Mouse (Mus musculus): ENCODE measurements around the gene Fndc3b. TPM values are rescaled to one million over a fixed set of nuclear protein-coding genes. Genes with fewer than 3 reads are reported as not detected.

Fndc3b gene
- total and polyA plus RNA-seq, 2 experiments from 2014 or later, result 16.4 to 57.1 TPM

DNA sequence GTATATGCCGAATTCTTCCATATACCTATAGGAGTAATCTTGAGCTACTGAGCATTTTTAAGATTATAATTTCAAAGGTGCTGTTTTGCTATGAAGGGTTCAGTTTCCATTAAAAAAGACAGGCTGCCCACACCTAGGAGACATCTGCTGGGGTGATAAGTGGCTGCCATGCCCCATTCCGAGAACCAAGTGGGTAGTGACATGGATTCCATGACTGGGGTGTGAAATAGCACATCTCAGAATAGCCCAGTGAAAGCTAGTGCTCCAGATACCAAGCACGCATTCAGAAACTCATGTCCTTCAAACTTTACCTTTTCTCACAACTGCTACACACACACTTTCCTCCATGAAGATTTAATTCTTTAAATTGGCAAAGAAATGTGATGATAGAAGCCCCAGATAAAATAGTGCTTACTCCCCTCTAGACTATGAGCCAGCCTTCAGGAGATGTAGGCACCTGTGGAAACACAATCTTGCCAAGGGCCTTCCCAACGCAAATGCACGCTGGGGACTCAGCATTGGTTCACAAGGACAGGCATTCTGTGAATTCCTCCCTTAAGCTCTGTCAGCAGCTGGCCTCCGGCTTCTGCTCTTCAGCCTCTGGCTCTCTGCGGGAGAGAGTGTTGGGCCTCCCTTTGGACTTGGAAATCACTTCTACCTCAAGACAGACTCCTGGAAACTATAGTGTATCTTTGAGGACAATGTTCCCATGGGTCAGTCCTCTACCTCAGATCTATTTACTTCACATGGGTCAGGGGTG lies 207.6 kb downstream of the Fndc3b start:
- H3K9ac ChIP-seq (replicated peaks; ENCODE audit: low read depth, low read length), result no peak overlapping the region
- ATAC-seq (ENCODE audit: insufficient read depth, low read depth), result peak; percentile 74
- no peak overlapping the region for H3K4me3 ChIP-seq (ENCODE audit: low read depth, low read length)
- WGBS, result 45% methylated on average over 7 of the region's 7 CpGs
- H3K4me1 ChIP-seq (ENCODE audit: control insufficient read depth, insufficient read depth), result peaks cover 41% of the 10 kb centered on the region
- no peaks in the 10 kb centered on the region for H3K9me3 ChIP-seq (replicated peaks; ENCODE audit: control insufficient read depth, low read length)
- peak overlapping the region; percentile 87 for H3K27ac ChIP-seq (ENCODE audit: low read depth)
- peak; percentile 57 for DNase-seq (ENCODE audit: low spot score)
- no peak overlapping the region for H3K4me2 ChIP-seq (ENCODE audit: low read depth, low read length)
- peaks cover 52% of the 10 kb centered on the region for H3K36me3 ChIP-seq (replicated peaks; ENCODE audit: control insufficient read depth, insufficient read depth, low read length)
- no peaks in the 10 kb centered on the region for H3K27me3 ChIP-seq (ENCODE audit: control insufficient read depth, insufficient read depth, low read length)
- TF ChIP-seq CTCF (IDR thresholded peaks at IDR 0.05; ENCODE audit: low read depth) (no peak), EP300 (IDR thresholded peaks at IDR 0.05; ENCODE audit: low read depth) (no peak)

GRCm38 (mm10) chr3:27495296-27496073 lies 215.6 kb downstream of the Fndc3b start:
- no peak for DNase-seq (ENCODE audit: low spot score)
- H3K9ac ChIP-seq (replicated peaks; ENCODE audit: low read depth, low read length), result no peak overlapping the region
- peaks cover 18% of the 10 kb centered on the region; the same call in 1 of the 2 replicates for H3K4me1 ChIP-seq (ENCODE audit: control insufficient read depth, insufficient read depth)
- H3K27me3 ChIP-seq (ENCODE audit: control insufficient read depth, insufficient read depth, low read length), result no peaks in the 10 kb centered on the region
- TF ChIP-seq CTCF (IDR thresholded peaks at IDR 0.05; ENCODE audit: low read depth) (no peak), EP300 (IDR thresholded peaks at IDR 0.05; ENCODE audit: low read depth) (no peak)
- peaks cover 57% of the 10 kb centered on the region for H3K36me3 ChIP-seq (replicated peaks; ENCODE audit: control insufficient read depth, insufficient read depth, low read length)
- ATAC-seq (ENCODE audit: insufficient read depth, low read depth), result no peak
- H3K27ac ChIP-seq (ENCODE audit: low read depth), result no peak overlapping the region
- no peak overlapping the region for H3K4me2 ChIP-seq (ENCODE audit: low read depth, low read length)
- H3K9me3 ChIP-seq (replicated peaks; ENCODE audit: control insufficient read depth, low read length), result no peaks in the 10 kb centered on the region
- WGBS, result 84% methylated on average over 14 of the region's 14 CpGs
- H3K4me3 ChIP-seq (ENCODE audit: low read depth, low read length), result no peak overlapping the region

DNA sequence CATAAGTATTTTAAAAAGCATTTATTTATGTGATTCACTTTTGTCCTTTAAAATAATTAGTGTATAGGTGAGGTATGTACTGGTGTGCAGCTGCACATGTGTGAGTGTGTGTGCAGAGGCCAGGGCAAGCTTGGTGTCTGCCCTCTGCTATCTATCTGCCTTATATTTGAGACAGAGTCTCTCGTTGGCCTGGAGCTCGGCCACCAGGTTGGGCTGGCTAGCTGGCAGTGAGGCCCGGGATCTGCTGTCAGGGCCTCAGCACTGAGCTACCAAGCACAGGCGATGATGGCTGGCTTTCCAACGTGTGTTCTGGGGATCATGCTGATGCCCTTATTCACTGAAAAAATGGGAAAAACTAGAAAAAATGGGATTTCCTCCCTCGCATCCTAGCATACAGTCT lies 216.4 kb downstream of the Fndc3b start:
- H3K4me2 ChIP-seq (ENCODE audit: low read depth, low read length), result no peak overlapping the region
- WGBS, result 52% methylated on average over 6 of the region's 6 CpGs

GRCm38 (mm10) chr3:27494066-27494465 lies 217.0 kb downstream of the Fndc3b start:
- no peaks in the 10 kb centered on the region for H3K27me3 ChIP-seq (ENCODE audit: control insufficient read depth, insufficient read depth, low read length)
- no peak overlapping the region for H3K9ac ChIP-seq (replicated peaks; ENCODE audit: low read depth, low read length)
- H3K36me3 ChIP-seq (replicated peaks; ENCODE audit: control insufficient read depth, insufficient read depth, low read length), result peaks cover 60% of the 10 kb centered on the region
- no peak overlapping the region for H3K4me2 ChIP-seq (ENCODE audit: low read depth, low read length)
- DNase-seq (ENCODE audit: low spot score) (no peak), ATAC-seq (ENCODE audit: insufficient read depth, low read depth) (no peak)
- peaks cover 32% of the 10 kb centered on the region for H3K4me1 ChIP-seq (ENCODE audit: control insufficient read depth, insufficient read depth)
- H3K27ac ChIP-seq (ENCODE audit: low read depth), result no peak overlapping the region
- TF ChIP-seq EP300 (IDR thresholded peaks at IDR 0.05; ENCODE audit: low read depth) (no peak), CTCF (IDR thresholded peaks at IDR 0.05; ENCODE audit: low read depth) (no peak)
- no peaks in the 10 kb centered on the region for H3K9me3 ChIP-seq (replicated peaks; ENCODE audit: control insufficient read depth, low read length)
- H3K4me3 ChIP-seq (ENCODE audit: low read depth, low read length), result no peak overlapping the region
- 83% methylated on average over 8 of the region's 8 CpGs for WGBS

More for the DNA sequence above, 216.4 kb downstream of the Fndc3b start:
- no peak for TF ChIP-seq CTCF (IDR thresholded peaks at IDR 0.05; ENCODE audit: low read depth)
- no peak for TF ChIP-seq EP300 (IDR thresholded peaks at IDR 0.05; ENCODE audit: low read depth)
- no peaks in the 10 kb centered on the region for H3K9me3 ChIP-seq (replicated peaks; ENCODE audit: control insufficient read depth, low read length)
- no peak for ATAC-seq (ENCODE audit: insufficient read depth, low read depth)
- H3K4me3 ChIP-seq (ENCODE audit: low read depth, low read length), result no peak overlapping the region
- peaks cover 56% of the 10 kb centered on the region for H3K36me3 ChIP-seq (replicated peaks; ENCODE audit: control insufficient read depth, insufficient read depth, low read length)
- DNase-seq (ENCODE audit: low spot score), result no peak
- no peaks in the 10 kb centered on the region for H3K27me3 ChIP-seq (ENCODE audit: control insufficient read depth, insufficient read depth, low read length)
- peaks cover 25% of the 10 kb centered on the region for H3K4me1 ChIP-seq (ENCODE audit: control insufficient read depth, insufficient read depth)
- H3K27ac ChIP-seq (ENCODE audit: low read depth), result no peak overlapping the region
- no peak overlapping the region for H3K9ac ChIP-seq (replicated peaks; ENCODE audit: low read depth, low read length)

DNA sequence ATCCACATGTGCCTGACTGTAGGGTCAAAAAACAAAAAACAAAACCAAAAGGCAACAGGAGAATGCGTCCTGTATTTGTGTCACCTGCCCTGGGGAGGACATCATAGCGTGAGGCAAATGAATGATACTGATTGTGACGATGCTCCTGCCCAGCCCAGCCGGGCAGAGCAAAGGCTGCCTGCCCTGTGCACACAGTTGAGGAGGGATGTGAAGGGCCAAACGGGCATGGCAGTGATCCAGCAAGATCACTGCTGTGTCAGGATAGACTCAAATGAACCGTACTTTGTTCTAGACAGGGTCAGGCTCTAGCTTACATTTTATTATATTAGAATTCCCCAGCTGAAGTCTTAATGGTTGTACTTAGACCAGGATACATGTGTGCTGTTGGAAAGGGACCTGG lies 219.3 kb downstream of the Fndc3b start:
- ATAC-seq (ENCODE audit: insufficient read depth, low read depth), result peak; percentile 47
- Histone ChIP-seq H3K9ac (replicated peaks; ENCODE audit: low read depth, low read length) (no peak overlapping the region), H3K4me2 (ENCODE audit: low read depth, low read length) (no peak overlapping the region)

More for the DNA sequence above, 219.3 kb downstream of the Fndc3b start:
- H3K4me3 ChIP-seq (ENCODE audit: low read depth, low read length), result no peak overlapping the region
- peak overlapping the region; percentile 75 for H3K27ac ChIP-seq (ENCODE audit: low read depth)
- no peaks in the 10 kb centered on the region for H3K9me3 ChIP-seq (replicated peaks; ENCODE audit: control insufficient read depth, low read length)
- 46% methylated on average over 6 of the region's 6 CpGs for WGBS
- peaks cover 40% of the 10 kb centered on the region for H3K4me1 ChIP-seq (ENCODE audit: control insufficient read depth, insufficient read depth)
- H3K27me3 ChIP-seq (ENCODE audit: control insufficient read depth, insufficient read depth, low read length), result no peaks in the 10 kb centered on the region
- TF ChIP-seq EP300 (IDR thresholded peaks at IDR 0.05; ENCODE audit: low read depth) (no peak), CTCF (IDR thresholded peaks at IDR 0.05; ENCODE audit: low read depth) (no peak)
- peaks cover 55% of the 10 kb centered on the region for H3K36me3 ChIP-seq (replicated peaks; ENCODE audit: control insufficient read depth, insufficient read depth, low read length)
- no peak for DNase-seq (ENCODE audit: low spot score)
